Mouse (Mus musculus) MEL (cell line): ENCODE data around the gene Snupn. TPM values are rescaled to one million over a fixed set of nuclear protein-coding genes. Genes with fewer than 3 reads are reported as not detected.
"Not testable (repeated sequence)": the region's sequence is repeated elsewhere in the genome, so short reads cannot be mapped to it uniquely, and the experiment has no call there.

ENCODE experiments used
- DNase-seq: peaks from one replicate; pipeline ENCODE4 v3.0.0; 2011; ENCODE audit warnings: low read depth, low spot score
- H3K27ac ChIP-seq: 2 replicates; pipeline ENCODE4 v1.5.1; 2012; ENCODE audit warnings: low read depth, mild to moderate bottlenecking, control low read depth, low read length, moderate library complexity; ENCODE audit not compliant: control insufficient read depth
- H3K27me3 ChIP-seq, 2 experiments: fragments of 150-350 bp in 1 of 2; sonication (generic) in 1 of 2; 2 replicates each; pipeline ENCODE4 v1.6.1; 2012; ENCODE audit warnings: low read length in 2 of 2, mild to moderate bottlenecking in 2 of 2, improper control_type of control experiment in 1 of 2, moderate library complexity in 1 of 2; ENCODE audit not compliant: insufficient read depth in 2 of 2, control insufficient read depth in 1 of 2
- H3K36me3 ChIP-seq, 2 experiments: 2 replicates each; pipeline ENCODE4 v1.6.1; 2012 to 2014; ENCODE audit warnings: low read length in 2 of 2, improper control_type of control experiment in 1 of 2, inconsistent platforms in 1 of 2, mild to moderate bottlenecking in 1 of 2; ENCODE audit not compliant: insufficient read depth in 2 of 2, control insufficient read depth in 1 of 2
- H3K4me1 ChIP-seq, 2 experiments: fragments of 150-350 bp in 1 of 2; sonication (generic) in 1 of 2; 2 replicates each; pipeline ENCODE4 v1.6.1; 2012; ENCODE audit warnings: low read length in 2 of 2, improper control_type of control experiment in 1 of 2, mild to moderate bottlenecking in 1 of 2; ENCODE audit not compliant: insufficient read depth in 2 of 2, control insufficient read depth in 1 of 2
- H3K4me3 ChIP-seq, 2 experiments: fragments of 150-350 bp in 1 of 2; sonication (generic) in 1 of 2; 2 replicates each; pipeline ENCODE4 v1.5.1; 2012; ENCODE audit warnings: low read depth in 2 of 2, low read length in 2 of 2, mild to moderate bottlenecking in 2 of 2, moderate library complexity in 2 of 2, control low read depth in 1 of 2, improper control_type of control experiment in 1 of 2; ENCODE audit not compliant: control insufficient read depth in 1 of 2, insufficient read depth in 1 of 2
- H3K79me2 ChIP-seq: 2 replicates; pipeline ENCODE4 v1.6.1; 2012; ENCODE audit warnings: mild to moderate bottlenecking, low read length, moderate library complexity; ENCODE audit not compliant: control insufficient read depth, poor library complexity, insufficient read depth
- H3K9ac ChIP-seq: 2 replicates; pipeline ENCODE4 v1.6.1; 2012; ENCODE audit warnings: low read depth, mild to moderate bottlenecking, control low read depth, low read length, moderate library complexity; ENCODE audit not compliant: control insufficient read depth, poor library complexity, severe bottlenecking
- H3K9me3 ChIP-seq: fragments of 150-350 bp; sonication (generic); replicated peaks from 2 replicates; pipeline ENCODE4 v1.6.1; 2012; ENCODE audit warnings: mild to moderate bottlenecking, low read length, improper control_type of control experiment, moderate library complexity; ENCODE audit not compliant: insufficient read depth
- BHLHE40 ChIP-seq: IDR thresholded peaks from 2 replicates; pipeline ENCODE4 v1.6.1; 2012; ENCODE audit warnings: low read depth, mild to moderate bottlenecking, inconsistent platforms, low read length, improper control_type of control experiment, borderline replicate concordance
- CHD2 ChIP-seq: IDR thresholded peaks from 2 replicates; pipeline ENCODE4 v1.6.1; 2011; ENCODE audit warnings: low read length, improper control_type of control experiment
- CTCF ChIP-seq, 3 experiments: IDR thresholded peaks in 2 of 3; conservative IDR thresholded peaks in 1 of 3; 2 replicates each; pipeline ENCODE4 v1.5.1; 2011 to 2012; ENCODE audit warnings: low read length in 3 of 3, low read depth in 2 of 3, mild to moderate bottlenecking in 2 of 3, improper control_type of control experiment in 1 of 3, inconsistent platforms in 1 of 3, mixed read lengths in 1 of 3, moderate library complexity in 1 of 3; ENCODE audit not compliant: control insufficient read depth in 1 of 3, insufficient read depth in 1 of 3, poor library complexity in 1 of 3, severe bottlenecking in 1 of 3
- EP300 ChIP-seq, 2 experiments: IDR thresholded peaks; 2 replicates each; pipeline ENCODE4 v1.6.1; 2011; ENCODE audit warnings: improper control_type of control experiment in 2 of 2, low read length in 2 of 2, low read depth in 1 of 2, mild to moderate bottlenecking in 1 of 2
- ETS1 ChIP-seq: IDR thresholded peaks from 2 replicates; pipeline ENCODE4 v1.6.1; 2012; ENCODE audit warnings: low read depth, mild to moderate bottlenecking, inconsistent platforms, low read length, improper control_type of control experiment, moderate library complexity
- GATA1 ChIP-seq: IDR thresholded peaks from 2 replicates; pipeline ENCODE4 v1.6.1; 2011; ENCODE audit warnings: low read depth, low read length, improper control_type of control experiment
- JUND ChIP-seq: IDR thresholded peaks from 2 replicates; pipeline ENCODE4 v1.6.1; 2011; ENCODE audit warnings: low read depth, mild to moderate bottlenecking, improper control_type of control experiment, low read length
- KAT2A ChIP-seq: conservative IDR thresholded peaks from 2 replicates; pipeline ENCODE4 v1.6.1; 2012; ENCODE audit warnings: low read depth, low read length, improper control_type of control experiment, inconsistent platforms
- MAX ChIP-seq: IDR thresholded peaks from 2 replicates; pipeline ENCODE4 v1.6.1; 2011; ENCODE audit warnings: low read length, improper control_type of control experiment
- MAZ ChIP-seq: IDR thresholded peaks from 2 replicates; pipeline ENCODE4 v1.6.1; 2012; ENCODE audit warnings: low read depth, mild to moderate bottlenecking, inconsistent platforms, low read length, improper control_type of control experiment
- MEF2A ChIP-seq: IDR thresholded peaks from 2 replicates; pipeline ENCODE4 v1.6.1; 2014; ENCODE audit warnings: low read depth, mild to moderate bottlenecking, inconsistent platforms, low read length, improper control_type of control experiment; ENCODE audit not compliant: poor library complexity, insufficient replicate concordance, severe bottlenecking; ENCODE audit errors: extremely low read depth
- MYC ChIP-seq: IDR thresholded peaks from 2 replicates; pipeline ENCODE4 v1.6.1; 2011; ENCODE audit warnings: low read depth, mild to moderate bottlenecking, low read length, improper control_type of control experiment, moderate library complexity
- NELFE ChIP-seq: IDR thresholded peaks from 2 replicates; pipeline ENCODE4 v1.6.1; 2011; ENCODE audit warnings: low read depth, low read length, improper control_type of control experiment
- POLR2A ChIP-seq, 2 experiments: IDR thresholded peaks; 2 replicates each; pipeline ENCODE4 v1.6.1; 2011 to 2012; ENCODE audit warnings: low read length in 2 of 2, mild to moderate bottlenecking in 2 of 2, control low read depth in 1 of 2, improper control_type of control experiment in 1 of 2, low read depth in 1 of 2, moderate library complexity in 1 of 2; ENCODE audit not compliant: control insufficient read depth in 1 of 2, insufficient read depth in 1 of 2, poor library complexity in 1 of 2
- POLR2AphosphoS5 ChIP-seq: IDR thresholded peaks from 2 replicates; pipeline ENCODE4 v1.6.1; 2012; ENCODE audit warnings: low read depth, borderline replicate concordance, mild to moderate bottlenecking, inconsistent platforms, low read length, moderate library complexity, mixed read lengths
- RCOR1 ChIP-seq: IDR thresholded peaks from 2 replicates; pipeline ENCODE4 v1.6.1; 2012; ENCODE audit warnings: low read depth, mild to moderate bottlenecking, inconsistent platforms, low read length, improper control_type of control experiment
- SIN3A ChIP-seq: IDR thresholded peaks from 2 replicates; pipeline ENCODE4 v1.6.1; 2012; ENCODE audit warnings: low read length, improper control_type of control experiment, inconsistent platforms
- TAL1 ChIP-seq: IDR thresholded peaks from 2 replicates; pipeline ENCODE4 v1.6.1; 2012; ENCODE audit warnings: mild to moderate bottlenecking, inconsistent platforms, low read length, moderate library complexity, mixed read lengths
- TCF12 ChIP-seq: IDR thresholded peaks from 2 replicates; pipeline ENCODE4 v1.6.1; 2014; ENCODE audit warnings: low read depth, mild to moderate bottlenecking, inconsistent platforms, low read length, improper control_type of control experiment, moderate library complexity
- UBTF ChIP-seq: IDR thresholded peaks from 2 replicates; pipeline ENCODE4 v1.6.1; 2012; ENCODE audit warnings: low read depth, mild to moderate bottlenecking, inconsistent platforms, low read length, improper control_type of control experiment, moderate library complexity, borderline replicate concordance; ENCODE audit not compliant: insufficient read depth
- polyA plus RNA-seq, 2 experiments: library from polyadenylated mRNA; stranded (reverse) in 1 of 2; unstranded in 1 of 2; fragments of >175 nt in 1 of 2; fragments of >200 nt in 1 of 2; gene quantifications; 2 replicates each; pipeline versions ENCODE4 v1.2.1 to v1.2.4; 2012; ENCODE audit warnings: low replicate concordance in 2 of 2, low read depth in 1 of 2; ENCODE audit not compliant: insufficient read length in 2 of 2, insufficient read depth in 1 of 2, missing spikeins in 1 of 2
- total RNA-seq: library from RNA; depleted of rRNA; stranded (reverse); fragments of 300-350 nt; gene quantifications from 2 replicates; pipeline ENCODE4 v1.2.3, GENCODE M21; 2012

The Snupn gene
- total and polyA plus RNA-seq, 3 experiments, result 14.6 to 14.7 TPM; not detected in 1

DNA sequence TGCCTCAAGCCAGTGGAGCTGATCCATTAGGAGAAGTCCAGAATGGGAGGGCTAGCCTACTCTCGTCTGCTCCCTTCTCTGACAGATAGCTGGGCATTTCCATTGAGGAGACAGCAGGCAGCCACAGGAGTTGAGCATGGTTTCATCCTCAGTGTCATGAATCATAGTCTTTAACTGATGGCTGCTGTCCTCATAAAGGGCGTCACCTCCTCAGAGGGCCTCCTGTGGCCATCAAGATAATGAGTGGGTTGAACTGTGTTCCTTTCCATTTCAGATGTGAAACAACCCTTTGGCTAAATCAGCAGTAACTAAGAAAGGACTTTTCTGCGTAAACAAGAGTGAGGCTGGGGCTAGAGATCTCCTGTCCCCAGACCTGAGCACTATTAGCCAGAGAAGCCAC, 47.0 kb upstream of the Snupn start:
- Histone ChIP-seq H3K79me2 (no peaks in the 10 kb centered on the region), H3K9ac (no peak overlapping the region), H3K4me1 (peaks cover 9 to 33% of the 10 kb centered on the region in 2 experiments), H3K9me3 (no peaks in the 10 kb centered on the region), H3K36me3 (peaks cover 0 to 22% of the 10 kb centered on the region in 2 experiments; a peak in 2 of 4 replicates), H3K27ac (peak overlapping the region; percentile 62), H3K4me3 (no peak overlapping the region), H3K27me3 (no peaks in the 10 kb centered on the region)
- TF ChIP-seq NELFE, result no peak
- TF ChIP-seq POLR2A (IDR thresholded peaks at IDR 0.05; ENCODE audit: control insufficient read depth in 1 of 2, insufficient read depth in 1 of 2, low read depth in 1 of 2, low read length in 2 of 2, poor library complexity in 1 of 2), result no peak
- TF ChIP-seq CTCF (IDR thresholded peaks at IDR 0.05 in 2 of 3, conservative IDR thresholded peaks at IDR 0.05 in 1 of 3; ENCODE audit: control insufficient read depth in 1 of 3, insufficient read depth in 1 of 3, low read depth in 2 of 3, low read length in 3 of 3, poor library complexity in 1 of 3, severe bottlenecking in 1 of 3), result no peak
- no peak for TF ChIP-seq UBTF
- TF ChIP-seq SIN3A, result no peak
- no peak for TF ChIP-seq KAT2A
- no peak for TF ChIP-seq POLR2AphosphoS5
- TF ChIP-seq TAL1, result no peak
- TF ChIP-seq MEF2A, result no peak
- no peak for TF ChIP-seq MYC
- no peak for TF ChIP-seq TCF12
- peak; percentile 64 to 65 for TF ChIP-seq EP300 (IDR thresholded peaks at IDR 0.05; ENCODE audit: low read depth in 1 of 2, low read length in 2 of 2)
- TF ChIP-seq ETS1, result 0 out of 2 replicates have a peak, but pooled peaks have one; percentile 28
- TF ChIP-seq GATA1, result peak; percentile 79
- TF ChIP-seq JUND, result no peak
- TF ChIP-seq RCOR1, result peak; percentile 59; the same call in 1 of the 2 replicates
- DNase-seq, result peak; percentile 63

DNA sequence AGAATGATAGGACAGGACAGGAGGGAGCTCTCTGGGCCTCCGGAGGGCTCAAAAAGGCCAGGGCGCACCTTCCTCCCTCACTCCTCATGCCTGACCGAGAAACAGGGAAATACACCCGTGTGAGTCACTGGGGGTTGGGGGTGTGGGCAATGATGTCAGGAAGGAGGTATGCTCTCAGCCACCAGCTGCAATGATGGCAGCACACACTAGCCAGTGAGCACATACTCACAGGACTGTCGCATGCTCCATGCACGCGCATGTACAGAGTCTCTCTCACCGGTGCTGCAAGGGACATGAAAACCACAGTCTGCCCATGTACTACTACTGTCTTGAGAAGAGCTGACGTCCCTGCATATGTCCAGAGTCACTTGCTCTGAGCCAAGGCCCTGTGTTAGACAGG, 43.1 kb upstream of the Snupn start:
- peaks cover 5 to 26% of the 10 kb centered on the region in 2 experiments for H3K4me1 ChIP-seq
- no peaks in the 10 kb centered on the region for H3K79me2 ChIP-seq
- H3K27ac ChIP-seq, result no peak overlapping the region
- H3K4me3 ChIP-seq, result no peak overlapping the region
- peaks cover 0 to 13% of the 10 kb centered on the region in 2 experiments; a peak in 2 of 4 replicates for H3K36me3 ChIP-seq
- no peaks in the 10 kb centered on the region for H3K9me3 ChIP-seq
- no peak overlapping the region for H3K9ac ChIP-seq
- TF ChIP-seq KAT2A (no peak), MAZ (no peak), BHLHE40 (no peak), CHD2 (no peak), TAL1 (no peak), MAX (no peak), CTCF (IDR thresholded peaks at IDR 0.05 in 2 of 3, conservative IDR thresholded peaks at IDR 0.05 in 1 of 3; ENCODE audit: control insufficient read depth in 1 of 3, insufficient read depth in 1 of 3, low read depth in 2 of 3, low read length in 3 of 3, poor library complexity in 1 of 3, severe bottlenecking in 1 of 3) (no peak)
- no peaks in the 10 kb centered on the region for H3K27me3 ChIP-seq
- peak; percentile 18 for DNase-seq

DNA sequence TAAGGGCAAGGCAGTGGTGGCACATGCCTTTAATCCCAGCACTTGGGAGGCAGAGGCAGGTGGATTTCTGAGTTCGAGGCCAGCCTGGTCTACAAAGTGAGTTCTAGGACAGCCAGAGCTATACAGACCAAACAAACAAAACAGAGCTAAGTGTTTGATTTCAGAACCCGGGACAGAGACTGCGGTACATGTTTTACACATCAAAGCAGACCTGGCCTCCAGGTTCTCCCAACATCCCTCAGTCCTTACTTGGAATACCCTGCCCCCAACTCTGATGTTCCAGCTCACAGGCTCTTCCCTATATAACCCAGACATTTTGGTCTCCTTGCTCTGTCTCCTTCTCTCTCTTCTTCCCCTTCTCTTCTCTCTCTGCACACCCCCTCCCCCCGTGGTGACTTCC, 40.7 kb upstream of the Snupn start:
- not testable (repeated sequence) for H3K9ac ChIP-seq, H3K9me3 ChIP-seq, DNase-seq, H3K4me3 ChIP-seq, H3K27ac ChIP-seq, H3K27me3 ChIP-seq, H3K79me2 ChIP-seq, H3K36me3 ChIP-seq
- peaks cover 2 to 12% of the 10 kb centered on the region in 2 experiments; a peak in 3 of 4 replicates for H3K4me1 ChIP-seq
